Mouse (Mus musculus) cortical plate, adult 2 months (tissue): Measurements from ENCODE around the gene Sgpl1. TPM values are rescaled to one million over a fixed set of nuclear protein-coding genes. Genes with fewer than 3 reads are reported as not detected.

Source experiments
- H3K27ac ChIP-seq: fragments of 200-500 bp; 2 replicates; pipeline ENCODE4 v1.5.1; 2012; ENCODE audit warnings: low read length, control low read depth, inconsistent platforms; ENCODE audit not compliant: insufficient read depth
- H3K4me1 ChIP-seq: fragments of 200-500 bp; 2 replicates; pipeline ENCODE4 v1.6.1; 2011; ENCODE audit warnings: low read length; ENCODE audit not compliant: control insufficient read depth, insufficient read depth
- H3K4me3 ChIP-seq: fragments of 200-500 bp; 2 replicates; pipeline ENCODE4 v1.5.1; 2011; ENCODE audit warnings: mild to moderate bottlenecking, low read length, control low read depth; ENCODE audit not compliant: insufficient read depth
- CTCF ChIP-seq: fragments of 200-500 bp; IDR thresholded peaks from 2 replicates; pipeline ENCODE4 v1.5.1; 2011; ENCODE audit warnings: mild to moderate bottlenecking, control low read depth, low read length; ENCODE audit not compliant: insufficient read depth; ENCODE audit errors: extremely low read depth
- POLR2A ChIP-seq: fragments of 200-500 bp; IDR thresholded peaks from 2 replicates; pipeline ENCODE4 v1.6.1; 2011; ENCODE audit warnings: mild to moderate bottlenecking, low read length, control low read depth; ENCODE audit not compliant: insufficient read depth; ENCODE audit errors: extremely low read depth
- polyA plus RNA-seq: library from polyadenylated mRNA; depleted of rRNA; stranded (reverse); fragments of >200 nt; gene quantifications from 2 replicates; pipeline ENCODE4 v1.2.3, GENCODE M21; 2012; rRNA removed

Gene Sgpl1
- polyA plus RNA-seq, 1 experiment: 34.5 TPM

DNA sequence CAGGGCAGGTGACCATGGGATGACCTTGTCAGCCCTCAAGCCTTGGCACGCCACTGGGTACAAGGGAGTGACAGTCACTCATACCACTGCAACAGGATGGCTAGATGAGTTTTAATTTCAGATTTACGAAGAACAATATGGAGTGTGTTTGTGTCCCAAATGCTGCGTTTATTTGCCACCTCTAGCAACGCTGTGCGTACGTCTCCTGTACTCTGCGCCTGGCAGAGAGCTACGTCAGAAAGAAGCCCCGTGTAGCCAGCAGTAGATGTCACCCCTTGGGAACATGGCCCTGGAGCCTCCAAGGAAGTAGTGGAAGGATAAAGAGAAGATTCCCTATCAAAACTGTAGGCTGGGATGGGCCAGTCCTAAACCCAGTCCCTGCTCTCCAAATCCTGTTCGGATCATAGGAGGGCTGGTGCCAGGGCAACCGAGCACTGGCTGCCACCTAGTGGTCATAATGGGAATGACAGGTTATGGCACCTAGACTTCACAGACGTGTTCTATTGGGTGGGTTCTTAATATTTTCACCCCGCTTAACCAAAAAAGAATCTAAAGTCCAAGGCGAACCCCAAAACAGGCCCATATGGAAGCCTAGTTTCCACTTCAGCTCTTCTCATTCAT lies 95.4 kb downstream of the Sgpl1 start:
- Histone ChIP-seq H3K4me3 (no peak overlapping the region), H3K4me1 (no peaks in the 10 kb centered on the region), H3K27ac (no peak overlapping the region)
- peak; percentile 95 for TF ChIP-seq CTCF
- no peak for TF ChIP-seq POLR2A

Other genes with a start within 250 kb of the Sgpl1 start
- gene Pcbd1, start 58.4 kb downstream of the Sgpl1 start, polyA plus RNA-seq: 10.1 TPM in 2 replicates
- gene Tbata, start 24.3 kb upstream of the Sgpl1 start, polyA plus RNA-seq: 5.1 and 6.8 TPM in 2 replicates
- 0.23 and 0.29 TPM in 2 replicates for gene Adamts14, start 125.7 kb upstream of the Sgpl1 start, polyA plus RNA-seq
- 0.11 TPM in 1 of 2 replicates, not detected in the other for gene Prf1, start 150.1 kb upstream of the Sgpl1 start, polyA plus RNA-seq
- 10.3 and 13.1 TPM in 2 replicates for gene Pald1, start 235.8 kb upstream of the Sgpl1 start, polyA plus RNA-seq